Mouse (Mus musculus) CH12.LX (cell line): ENCODE data around the gene Abcc2. TPM values are rescaled to one million over a fixed set of nuclear protein-coding genes. Genes with fewer than 3 reads are reported as not detected.

Experiments used
- DNase-seq: peaks from one replicate; pipeline ENCODE4 v3.0.0-alpha.2; 2013; ENCODE audit errors: extremely low read depth
- H3K27ac ChIP-seq: 2 replicates; pipeline ENCODE4 v1.5.1; 2012; ENCODE audit warnings: low read depth, mild to moderate bottlenecking, control low read depth, moderate library complexity; ENCODE audit not compliant: insufficient read depth
- H3K27me3 ChIP-seq: replicated peaks from 2 replicates; pipeline ENCODE3; 2012; ENCODE audit warnings: inconsistent platforms
- H3K36me3 ChIP-seq, 2 experiments: replicated peaks in 1 of 2; 2 replicates each; pipeline versions ENCODE3 to v1.6.1; 2012; ENCODE audit warnings: inconsistent platforms in 1 of 2, low read length in 1 of 2, mild to moderate bottlenecking in 1 of 2, mixed read lengths in 1 of 2, moderate library complexity in 1 of 2; ENCODE audit not compliant: control insufficient read depth in 1 of 2, insufficient read depth in 1 of 2
- H3K4me1 ChIP-seq, 2 experiments: 2 replicates each; pipeline ENCODE4 v1.6.1; 2012; ENCODE audit warnings: inconsistent platforms in 1 of 2, moderate library complexity in 1 of 2; ENCODE audit not compliant: insufficient read depth in 2 of 2, control insufficient read depth in 1 of 2
- H3K4me2 ChIP-seq: 2 replicates; pipeline ENCODE4 v1.6.1; 2012; ENCODE audit warnings: low read depth, mild to moderate bottlenecking, control low read depth; ENCODE audit not compliant: poor library complexity, insufficient read depth, severe bottlenecking
- H3K4me3 ChIP-seq, 3 experiments: fragments of 150-350 bp in 1 of 3; sonication (generic) in 1 of 3; replicated peaks in 1 of 3; 2 replicates each; pipeline versions ENCODE3 to v1.5.1; 2011 to 2012; ENCODE audit warnings: low read depth in 2 of 3, low read length in 2 of 3, mild to moderate bottlenecking in 2 of 3, moderate library complexity in 2 of 3, control low read depth in 1 of 3, improper control_type of control experiment in 1 of 3, inconsistent platforms in 1 of 3, mixed read lengths in 1 of 3; ENCODE audit not compliant: poor library complexity in 1 of 3
- H3K79me2 ChIP-seq: replicated peaks from 2 replicates; pipeline ENCODE4 v1.6.1; 2012; ENCODE audit warnings: mild to moderate bottlenecking, moderate library complexity; ENCODE audit not compliant: control insufficient read depth, poor library complexity, insufficient read depth, severe bottlenecking; ENCODE audit errors: extremely low read depth
- H3K9ac ChIP-seq: 2 replicates; pipeline ENCODE4 v1.6.1; 2012; ENCODE audit warnings: low read depth, mild to moderate bottlenecking, control low read depth, moderate library complexity; ENCODE audit not compliant: insufficient read depth
- H3K9me3 ChIP-seq: replicated peaks from 2 replicates; pipeline ENCODE3; 2012; ENCODE audit warnings: low read length, inconsistent platforms, mixed read lengths
- E2F4 ChIP-seq: IDR thresholded peaks from 2 replicates; pipeline ENCODE4 v1.6.1; 2011; ENCODE audit warnings: low read depth, low read length, improper control_type of control experiment; ENCODE audit not compliant: insufficient replicate concordance
- EP300 ChIP-seq: IDR thresholded peaks from 2 replicates; pipeline ENCODE4 v1.6.1; 2011; ENCODE audit warnings: low read length, improper control_type of control experiment
- ETS1 ChIP-seq: conservative IDR thresholded peaks from 2 replicates; pipeline ENCODE4 v1.6.1; 2012; ENCODE audit warnings: low read depth, mild to moderate bottlenecking, inconsistent platforms, low read length, improper control_type of control experiment, moderate library complexity
- IRF4 ChIP-seq: IDR thresholded peaks from 2 replicates; pipeline ENCODE4 v1.6.1; 2014; ENCODE audit warnings: low read depth, mild to moderate bottlenecking, inconsistent platforms, low read length, improper control_type of control experiment
- JUN ChIP-seq: IDR thresholded peaks from 2 replicates; pipeline ENCODE4 v1.6.1; 2011; ENCODE audit warnings: low read depth, mild to moderate bottlenecking, low read length, improper control_type of control experiment, moderate library complexity; ENCODE audit not compliant: insufficient read depth
- MAFK ChIP-seq: IDR thresholded peaks from 2 replicates; pipeline ENCODE4 v1.6.1; 2011; ENCODE audit warnings: low read length, improper control_type of control experiment; ENCODE audit not compliant: insufficient replicate concordance
- MEF2A ChIP-seq: IDR thresholded peaks from 2 replicates; pipeline ENCODE4 v1.6.1; 2014; ENCODE audit warnings: low read depth, mild to moderate bottlenecking, inconsistent platforms, low read length, improper control_type of control experiment, borderline replicate concordance
- MYC ChIP-seq: IDR thresholded peaks from 2 replicates; pipeline ENCODE4 v1.6.1; 2011; ENCODE audit warnings: low read depth, mild to moderate bottlenecking, improper control_type of control experiment, low read length
- POLR2A ChIP-seq: IDR thresholded peaks from 2 replicates; pipeline ENCODE4 v1.6.1; 2011; ENCODE audit warnings: low read depth, mild to moderate bottlenecking, improper control_type of control experiment, low read length
- RAD21 ChIP-seq: IDR thresholded peaks from 2 replicates; pipeline ENCODE4 v1.6.1; 2011; ENCODE audit warnings: low read depth, mild to moderate bottlenecking, low read length, improper control_type of control experiment, moderate library complexity
- RCOR1 ChIP-seq: conservative IDR thresholded peaks from 2 replicates; pipeline ENCODE4 v1.6.1; 2012; ENCODE audit warnings: low read depth, mild to moderate bottlenecking, inconsistent platforms, low read length, improper control_type of control experiment
- SIN3A ChIP-seq: IDR thresholded peaks from 2 replicates; pipeline ENCODE4 v1.6.1; 2012; ENCODE audit warnings: low read length, improper control_type of control experiment, inconsistent platforms
- SMC3 ChIP-seq: IDR thresholded peaks from 2 replicates; pipeline ENCODE4 v1.6.1; 2011; ENCODE audit warnings: low read depth, low read length, improper control_type of control experiment
- ZC3H11A ChIP-seq: IDR thresholded peaks from 2 replicates; pipeline ENCODE4 v1.6.1; 2012; ENCODE audit warnings: low read depth, mild to moderate bottlenecking, inconsistent platforms, low read length, improper control_type of control experiment
- ZMIZ1 ChIP-seq: IDR thresholded peaks from 2 replicates; pipeline ENCODE4 v1.6.1; 2012; ENCODE audit warnings: low read depth, mild to moderate bottlenecking, inconsistent platforms, low read length, improper control_type of control experiment
- ZNF384 ChIP-seq: IDR thresholded peaks from 2 replicates; pipeline ENCODE4 v1.6.1; 2012; ENCODE audit warnings: low read depth, low read length, improper control_type of control experiment, inconsistent platforms
- dilution Hi-C: fragments of 300-500 bp; cut with MboI; formaldehyde crosslinking; loops from 2 replicates; pipeline ENCODE4 v1.14.3; 2020; ENCODE audit warnings: low sequenced_read_pairs; ENCODE audit not compliant: extremely low pct_unique_long_range_greater_than_20kb, extremely low pct_ligation_motif_present
- in situ Hi-C: fragments of 300-500 bp; cut with MboI; formaldehyde crosslinking; loops from 3 replicates; pipeline ENCODE4 v1.14.3; 2019; ENCODE audit warnings: low sequenced_read_pairs, low pct_ligation_motif_present, low pct_unique_long_range_greater_than_20kb, mixed read lengths
- polyA plus RNA-seq: library from polyadenylated mRNA; unstranded; fragments of >175 nt; gene quantifications from 2 replicates; pipeline ENCODE4 v1.2.1, GENCODE M21; 2012; ENCODE audit warnings: low read depth; ENCODE audit not compliant: insufficient read length
- total RNA-seq, 2 experiments: library from RNA; depleted of rRNA; stranded (reverse); fragments of 300-350 nt in 1 of 2; fragments of >200 nt in 1 of 2; gene quantifications; 2 replicates each; pipeline ENCODE4 v1.2.3; 2012 to 2014

Gene Abcc2
- total and polyA plus RNA-seq, 3 experiments = 0.08 to 0.39 (median 0.09) TPM

GRCm38 (mm10) chr19:43771499-43771969 lies 10.5 kb upstream of the Abcc2 start (continued):
- TF ChIP-seq ZMIZ1 = no peak
- no peak for TF ChIP-seq POLR2A
- no peak for TF ChIP-seq ZC3H11A
- TF ChIP-seq ZNF384 = peak; percentile 20; the same call in 1 of the 2 replicates
- no peak for TF ChIP-seq E2F4
- TF ChIP-seq IRF4 = peak; percentile 97
- peak; percentile 91 for TF ChIP-seq SIN3A

- Histone ChIP-seq H3K9me3 (no peaks in the 10 kb centered on the region), H3K27ac (no peak overlapping the region), H3K4me2 (no peak overlapping the region), H3K9ac (no peak overlapping the region), H3K4me1 (peaks cover 0 to 23% of the 10 kb centered on the region in 2 experiments; a peak in 2 of 4 replicates), H3K79me2 (no peaks in the 10 kb centered on the region), H3K36me3 (peaks cover 0 to 16% of the 10 kb centered on the region in 2 experiments), H3K4me3 (no peak overlapping the region), H3K27me3 (no peaks in the 10 kb centered on the region)
- TF ChIP-seq ZMIZ1 = no peak
- TF ChIP-seq RCOR1 = no peak
- no peak for TF ChIP-seq MEF2A
- TF ChIP-seq SMC3 = no peak
- TF ChIP-seq MYC = no peak
- TF ChIP-seq IRF4 = no peak
- TF ChIP-seq ETS1 = no peak
- no peak for TF ChIP-seq E2F4
- no peak for TF ChIP-seq RAD21
- no peak for TF ChIP-seq JUN
- DNase-seq = no peak
- in situ Hi-C loops (loop anchor here (25.0 kb wide), 1 partner anchor 260 kb away; the partner anchor contains the start of gene Got1), dilution Hi-C loops (no loop called here)
Measured at GRCm38 (mm10) chr19:43772311-43772710, 9.7 kb upstream of the Abcc2 start.

- in situ Hi-C loops = no loop called here
- no peaks in the 10 kb centered on the region for H3K36me3 ChIP-seq
- no peak overlapping the region for H3K27ac ChIP-seq
- H3K9ac ChIP-seq = no peak overlapping the region
- H3K4me1 ChIP-seq = peaks cover 0 to 17% of the 10 kb centered on the region in 2 experiments; a peak in 2 of 4 replicates
- H3K4me2 ChIP-seq = no peak overlapping the region
- dilution Hi-C loops = no loop called here
- H3K4me3 ChIP-seq = no peak overlapping the region
- TF ChIP-seq EP300 (no peak), MAFK (0 out of 2 replicates have a peak, but pooled peaks have one; percentile 27)
- TF ChIP-seq, all 38 proteins: peak for 1
- Histone ChIP-seq H3K27me3 (no peaks in the 10 kb centered on the region), H3K79me2 (no peaks in the 10 kb centered on the region), H3K9me3 (no peaks in the 10 kb centered on the region)
- no peak for DNase-seq
Measured at GRCm38 (mm10) chr19:43775433-43775832, 6.6 kb upstream of the Abcc2 start.
